Comparison of ENCODE assay signal across 9 mouse cellular contexts in the genomic region with DNA sequence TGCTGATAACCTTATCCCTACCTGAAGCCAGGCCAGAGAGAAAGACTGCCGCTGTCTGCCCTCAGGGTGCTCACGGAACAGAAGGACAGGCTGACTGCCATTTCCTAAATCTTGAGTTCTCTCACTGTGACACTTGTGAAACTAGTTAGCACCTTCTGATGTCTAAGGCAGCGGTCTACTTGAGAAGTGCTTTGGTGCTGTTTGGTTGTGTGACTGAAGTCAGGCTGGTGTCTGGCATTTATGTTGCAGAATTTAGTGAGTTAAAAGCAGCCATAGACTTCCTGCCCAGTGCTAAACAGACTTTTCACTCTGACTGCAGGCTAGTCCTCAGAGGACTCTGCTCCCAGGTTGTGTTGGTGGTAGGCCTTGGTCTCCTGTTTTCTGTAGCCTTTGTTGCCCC. TPM values are rescaled to one million over a fixed set of nuclear protein-coding genes. Genes with fewer than 3 reads are reported as not detected.
DNase-seq lines count a peak whose midpoint lies in the region; ATAC-seq lines count a peak whose summit lies in the region.
"Had no signal": no experiment of that assay in that cellular context is flagged by ENCODE, and none has a peak within 500 bp of the region (broad histone marks: within the 10 kb centered on the region; RNA-seq: fewer than 3 reads in every experiment).

No protein-coding gene starts in this region.

- H3K27ac ChIP-seq in kidney, embryonic 16.5 days (ENCODE audit: low read length) = no peak overlapping the region
- H3K27ac ChIP-seq in embryonic facial prominence, embryonic 12.5 days = no peak overlapping the region
- no peak overlapping the region for H3K27ac ChIP-seq in hindbrain, embryonic 14.5 days
- H3K27ac ChIP-seq in neural tube, embryonic 13.5 days (replicated peaks) = no peak overlapping the region

- 73% methylated on average over 3 of the region's 3 CpGs for WGBS in kidney, embryonic 16.5 days
- WGBS in embryonic facial prominence, embryonic 12.5 days = 80% methylated on average over 3 of the region's 3 CpGs
- WGBS in hindbrain, embryonic 14.5 days = 90% methylated on average over 3 of the region's 3 CpGs
- WGBS in neural tube, embryonic 13.5 days = 97% methylated on average over 3 of the region's 3 CpGs

- peaks cover 57% of the 10 kb centered on the region for H3K4me1 ChIP-seq in kidney, embryonic 16.5 days (ENCODE audit: insufficient read depth, low read length)
- peaks cover 30% of the 10 kb centered on the region for H3K4me1 ChIP-seq in embryonic facial prominence, embryonic 12.5 days
- peaks cover 48% of the 10 kb centered on the region for H3K4me1 ChIP-seq in hindbrain, embryonic 14.5 days (replicated peaks; ENCODE audit: control insufficient read depth, insufficient read depth, low read length)
- peaks cover 82% of the 10 kb centered on the region for H3K4me1 ChIP-seq in neural tube, embryonic 13.5 days (replicated peaks)

- H3K9ac ChIP-seq in kidney, embryonic 16.5 days (replicated peaks; ENCODE audit: low read length) = peak overlapping the region; percentile 98; the same call in 1 of the 2 replicates
- H3K9ac ChIP-seq in embryonic facial prominence, embryonic 12.5 days = no peak overlapping the region
- 0 out of 2 replicates have a peak overlapping the region, but pooled peaks have one; percentile 100 for H3K9ac ChIP-seq in hindbrain, embryonic 14.5 days
- peak overlapping the region; percentile 98; the same call in 1 of the 2 replicates for H3K9ac ChIP-seq in neural tube, embryonic 13.5 days

- no peak for DNase-seq in kidney, postnatal 25 days
- no peak for DNase-seq in hindbrain, embryonic 14.5 days (ENCODE audit: low spot score)
- no peak for DNase-seq in testis, postnatal 14 days (ENCODE audit: low spot score)
- no peak for DNase-seq in embryo, embryonic 10 days (ENCODE audit: low spot score)
- no peak for DNase-seq in cerebellum, adult 18-20 months
- DNase-seq: layer of hippocampus, postnatal 36 days had no signal

- H3K36me3 ChIP-seq in kidney, embryonic 16.5 days (ENCODE audit: insufficient read depth, low read length) = peaks cover 22% of the 10 kb centered on the region
- H3K36me3 ChIP-seq in embryonic facial prominence, embryonic 12.5 days = peaks cover 29% of the 10 kb centered on the region
- H3K36me3 ChIP-seq in hindbrain, embryonic 14.5 days (replicated peaks; ENCODE audit: control insufficient read depth, insufficient read depth) = peaks cover 25% of the 10 kb centered on the region; the same call in 1 of the 2 replicates
- H3K36me3 ChIP-seq in neural tube, embryonic 13.5 days = peaks cover 53% of the 10 kb centered on the region

- ATAC-seq in kidney, embryonic 16.5 days (ENCODE audit: low FRiP score, low TSS enrichment) = no peak
- no peak for ATAC-seq in embryonic facial prominence, embryonic 12.5 days (ENCODE audit: insufficient number of reproducible peaks, insufficient read depth, low FRiP score, low TSS enrichment)
- ATAC-seq in hindbrain, embryonic 14.5 days (ENCODE audit: low FRiP score) = no peak
- ATAC-seq in neural tube, embryonic 13.5 days (ENCODE audit: low read depth) = no peak

- no peaks in the 10 kb centered on the region for H3K27me3 ChIP-seq in kidney, embryonic 16.5 days (ENCODE audit: insufficient read depth, low read length)
- no peaks in the 10 kb centered on the region for H3K27me3 ChIP-seq in embryonic facial prominence, embryonic 12.5 days
- no peaks in the 10 kb centered on the region for H3K27me3 ChIP-seq in hindbrain, embryonic 14.5 days (ENCODE audit: control insufficient read depth, insufficient read depth, low read length)
- no peaks in the 10 kb centered on the region for H3K27me3 ChIP-seq in neural tube, embryonic 13.5 days

- peak overlapping the region; percentile 91; the same call in 1 of the 2 replicates for H3K4me2 ChIP-seq in kidney, embryonic 16.5 days (replicated peaks; ENCODE audit: low read depth, low read length)
- H3K4me2 ChIP-seq in embryonic facial prominence, embryonic 12.5 days (replicated peaks) = peak overlapping the region; percentile 88
- H3K4me2 ChIP-seq in hindbrain, embryonic 14.5 days (replicated peaks) = peak overlapping the region; percentile 88
- peak overlapping the region; percentile 98 for H3K4me2 ChIP-seq in neural tube, embryonic 13.5 days

- H3K4me3 ChIP-seq in kidney, embryonic 16.5 days (ENCODE audit: low read length) = no peak overlapping the region
- no peak overlapping the region for H3K4me3 ChIP-seq in embryonic facial prominence, embryonic 12.5 days
- H3K4me3 ChIP-seq in hindbrain, embryonic 14.5 days (replicated peaks; ENCODE audit: low read length) = no peak overlapping the region
- H3K4me3 ChIP-seq in neural tube, embryonic 13.5 days = peak overlapping the region; percentile 66; the same call in 1 of the 2 replicates

- H3K9me3 ChIP-seq in kidney, embryonic 16.5 days (ENCODE audit: low read length) = no peaks in the 10 kb centered on the region
- H3K9me3 ChIP-seq in embryonic facial prominence, embryonic 12.5 days = no peaks in the 10 kb centered on the region
- H3K9me3 ChIP-seq in hindbrain, embryonic 14.5 days (ENCODE audit: control insufficient read depth, low read length) = no peaks in the 10 kb centered on the region
- no peaks in the 10 kb centered on the region for H3K9me3 ChIP-seq in neural tube, embryonic 13.5 days

RNA-seq across cellular contexts. Expression of a gene that starts 3.2 kb away (rescaled TPM):
- polyA plus RNA-seq in kidney, embryonic 16.5 days (2015; fragmentation: Nextera tagmentation; extraction: Ambion mirVana) = 49.9 and 50.6 TPM in 2 replicates
- 104 and 108 TPM in 2 replicates for polyA plus RNA-seq in embryonic facial prominence, embryonic 12.5 days (2016; fragmentation: Nextera tagmentation; extraction: Ambion mirVana)
- 56.3 and 62.8 TPM in 2 replicates for polyA plus RNA-seq in hindbrain, embryonic 14.5 days (2014; fragmentation: Nextera tagmentation; extraction: Ambion mirVana)
- 67.5 and 68.0 TPM in 2 replicates for polyA plus RNA-seq in neural tube, embryonic 13.5 days (2015; fragmentation: Nextera tagmentation; extraction: Ambion mirVana)
